Mouse (Mus musculus) inflammation-experienced regulatory T-cells (primary cell): ENCODE measurements around the gene Suco. TPM values are rescaled to one million over a fixed set of nuclear protein-coding genes. Genes with fewer than 3 reads are reported as not detected.

Source experiments
- polyA plus RNA-seq, 2 experiments: library from polyadenylated mRNA; unstranded; fragments of 100-300 nt; shearing (Covaris generic); gene quantifications; one replicate each; pipeline ENCODE4 v1.2.1; 2017

Suco gene
- polyA plus RNA-seq: 10 to 100 TPM; 43.0 to 44.7 TPM

DNA sequence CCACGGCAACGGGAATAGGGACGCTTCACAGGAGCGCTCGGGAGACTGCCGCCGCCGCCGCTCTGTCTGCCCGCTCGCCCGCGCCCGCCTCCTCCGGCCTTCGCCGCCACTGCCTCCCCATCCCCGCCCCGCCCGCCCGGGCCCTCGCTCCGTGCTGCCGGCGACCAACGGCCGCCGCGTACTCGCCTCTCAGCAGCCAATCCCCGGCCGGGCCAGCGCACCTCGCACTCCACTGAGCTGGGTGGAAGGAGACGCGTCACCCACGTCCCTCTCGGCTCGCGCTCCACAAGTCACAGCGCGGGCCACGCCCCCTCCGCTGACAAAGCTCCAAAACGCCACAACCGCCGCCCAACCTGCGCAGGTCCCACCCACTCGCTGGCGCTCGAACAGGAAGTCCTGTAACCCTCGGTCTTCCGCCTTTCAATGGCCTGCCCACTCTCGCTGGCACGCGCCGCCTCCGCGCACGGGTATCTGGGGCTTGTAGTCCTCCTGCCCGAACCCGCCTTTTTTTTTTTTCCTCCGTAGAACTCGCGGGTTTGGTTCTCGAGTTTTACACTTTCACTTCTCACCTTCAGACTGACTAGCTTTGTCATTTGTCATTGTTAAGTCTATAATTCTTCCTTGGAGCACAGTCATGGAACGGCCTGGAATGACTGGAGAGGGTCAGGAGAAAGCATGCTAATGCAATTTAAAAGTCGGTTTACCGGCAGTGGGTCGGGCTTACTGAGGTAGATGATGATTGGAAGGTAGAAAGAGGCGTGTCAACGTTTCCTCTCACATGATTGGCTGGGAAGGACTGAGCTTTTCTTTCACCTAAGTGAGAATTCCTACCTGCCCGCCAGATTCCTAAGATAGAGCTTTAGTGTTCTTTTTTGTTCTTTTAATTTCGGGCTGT is at the start of gene Suco:
Gene Suco, minus strand, starts transcription at position 130 of the 895 bp plus-strand sequence.

DNA sequence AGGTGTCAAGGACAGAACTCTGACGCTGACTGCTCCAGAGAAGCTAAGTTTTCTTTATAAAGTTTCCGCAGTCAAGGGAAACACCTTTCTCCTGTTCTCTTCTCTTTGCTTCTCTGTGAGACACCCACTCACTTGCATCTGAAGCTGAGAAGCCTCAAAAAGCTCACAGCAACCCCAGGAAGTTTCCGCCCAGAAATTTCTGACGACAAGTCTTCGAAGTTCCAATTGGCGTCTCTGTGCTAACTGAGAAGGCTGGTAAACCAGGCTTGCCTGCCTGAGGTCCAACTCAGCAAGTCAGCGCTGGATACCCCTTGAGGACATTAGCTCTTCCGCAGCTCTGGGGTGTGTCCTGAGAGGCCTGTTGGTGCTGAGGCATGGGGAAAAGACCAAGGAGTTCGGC is 88.1 kb downstream of the Suco start, which contains the start of gene Fasl:
Gene Fasl, minus strand, starts transcription at position 157 of the 400 bp plus-strand sequence.

Other genes starting within 250 kb of the Suco start
- 10 to 100 TPM in 1 of 2 experiments, 1 to 10 TPM in 1; 8.6 to 28.5 TPM for gene Fasl, start 88.2 kb downstream of the Suco start, polyA plus RNA-seq
- 10 to 100 TPM; 31.2 to 32.2 TPM for gene Pigc, start 92.5 kb upstream of the Suco start, polyA plus RNA-seq
- gene 4930558K02Rik, start 103.0 kb upstream of the Suco start, polyA plus RNA-seq: 1 to 10 TPM in 1 of 2 experiments, not detected in 1; 1.2 TPM